Mouse (Mus musculus): ENCODE measurements at regions not wholly inside any gene's neighbourhood (a gene's known extent, or its start where the extent isn't known, plus 50 kb on each side); places are given as distances from the start of the nearest gene placed in this dataset.

DNA sequence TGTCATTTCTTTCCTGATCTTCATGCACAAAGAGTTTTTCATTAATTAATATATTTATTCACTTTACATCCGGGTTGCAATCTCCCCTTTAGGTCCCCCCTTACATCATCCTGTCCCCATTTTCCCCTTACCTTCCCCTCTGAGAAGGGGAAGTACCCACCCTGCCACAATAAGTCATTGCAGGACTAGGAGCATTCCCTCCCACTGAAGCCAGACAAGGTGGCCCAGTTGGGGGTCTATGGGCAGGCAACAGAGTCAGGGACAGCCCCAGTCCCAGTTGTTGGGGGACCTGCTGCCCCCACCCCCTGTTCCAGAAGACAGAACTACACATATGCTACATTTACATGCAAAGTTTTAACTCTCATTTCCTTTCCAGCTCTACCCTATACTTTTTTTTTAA, 267.9 kb upstream of the Prdm1 start:
- no peak for TF ChIP-seq EP300 (IDR thresholded peaks at IDR 0.05; ENCODE audit: low read depth)
- no peak for TF ChIP-seq CTCF (IDR thresholded peaks at IDR 0.05; ENCODE audit: low read depth)

Data from liver, postnatal 0 days (tissue).